Mouse (Mus musculus): ENCODE measurements around the gene Ankrd40. TPM values are rescaled to one million over a fixed set of nuclear protein-coding genes. Genes with fewer than 3 reads are reported as not detected.

Ankrd40 gene
- total RNA-seq, 2 experiments from 2014 or later = 245 to 246 TPM

- no peak for DNase-seq (ENCODE audit: low spot score)
Measured at GRCm38 (mm10) chr11:94350337-94350736, 22.5 kb downstream of the Ankrd40 start.

GRCm38 (mm10) chr11:94351094-94351493, 23.3 kb downstream of the Ankrd40 start:
- DNase-seq (ENCODE audit: low spot score) = no peak

GRCm38 (mm10) chr11:94355521-94356217, 27.9 kb downstream of the Ankrd40 start:
- DNase-seq (ENCODE audit: low spot score) = no peak

- no peak for DNase-seq (ENCODE audit: low spot score)
Measured at GRCm38 (mm10) chr11:94359168-94359567, 31.4 kb downstream of the Ankrd40 start.

GRCm38 (mm10) chr11:94361166-94361870, 33.5 kb downstream of the Ankrd40 start:
- no peak for DNase-seq (ENCODE audit: low spot score)

- no peak for DNase-seq (ENCODE audit: low spot score)
Measured at GRCm38 (mm10) chr11:94362101-94362500, 34.3 kb downstream of the Ankrd40 start.

GRCm38 (mm10) chr11:94363690-94364089, 35.9 kb downstream of the Ankrd40 start:
- DNase-seq (ENCODE audit: low spot score) = no peak

GRCm38 (mm10) chr11:94365340-94365739, 37.5 kb downstream of the Ankrd40 start:
- no peak for DNase-seq (ENCODE audit: low spot score)

- no peak for DNase-seq (ENCODE audit: low spot score)
Measured at GRCm38 (mm10) chr11:94369981-94370380, 42.2 kb downstream of the Ankrd40 start.

GRCm38 (mm10) chr11:94370809-94371208, 43.0 kb downstream of the Ankrd40 start:
- DNase-seq (ENCODE audit: low spot score) = no peak

- DNase-seq (ENCODE audit: low spot score) = no peak
Measured at GRCm38 (mm10) chr11:94374276-94374948, 46.6 kb downstream of the Ankrd40 start.

- DNase-seq (ENCODE audit: low spot score) = no peak
Measured at GRCm38 (mm10) chr11:94379061-94379460, 51.3 kb downstream of the Ankrd40 start.

GRCm38 (mm10) chr11:94379736-94380135, 51.9 kb downstream of the Ankrd40 start:
- DNase-seq (ENCODE audit: low spot score) = no peak

GRCm38 (mm10) chr11:94385977-94386771, 58.4 kb downstream of the Ankrd40 start:
- peak; percentile 8 for DNase-seq (ENCODE audit: low spot score)

- DNase-seq (ENCODE audit: low spot score) = no peak
Measured at GRCm38 (mm10) chr11:94387756-94388155, 60.0 kb downstream of the Ankrd40 start.

- DNase-seq (ENCODE audit: low spot score) = no peak
Measured at GRCm38 (mm10) chr11:94389021-94389420, 61.2 kb downstream of the Ankrd40 start.

GRCm38 (mm10) chr11:94389724-94390396, 62.1 kb downstream of the Ankrd40 start:
- DNase-seq (ENCODE audit: low spot score) = no peak

GRCm38 (mm10) chr11:94390825-94391224, 63.0 kb downstream of the Ankrd40 start:
- DNase-seq (ENCODE audit: low spot score) = no peak

Data from gastrocnemius, adult 18-20 months (tissue).